ENCODE assay signal across 10 mouse cellular contexts in genomic region chr15:95693759-95694158, GRCm38 (mm10). TPM values are rescaled to one million over a fixed set of nuclear protein-coding genes. Genes with fewer than 3 reads are reported as not detected.
DNase-seq lines count a peak whose midpoint lies in the region; ATAC-seq and TF ChIP-seq lines count a peak whose summit lies in the region.
"Had no signal": no experiment of that assay in that cellular context is flagged by ENCODE, and none has a peak within 500 bp of the region (broad histone marks: within the 10 kb centered on the region; RNA-seq: fewer than 3 reads in every experiment).

No protein-coding gene starts in this region.

- ATAC-seq in kidney, embryonic 15.5 days (replicated peaks; ENCODE audit: low FRiP score): no peak
- no peak for ATAC-seq in Patski
- ATAC-seq: lung, postnatal 0 days had no signal

- peak; percentile 23 to 40 for DNase-seq in kidney, postnatal 25 days
- no peak for DNase-seq in Patski (ENCODE audit: low read depth, low spot score)
- peak; percentile 4 for DNase-seq in cerebellum, adult 9-10 months
- peak; percentile 61 for DNase-seq in left cerebral cortex, postnatal 4 days
- DNase-seq in embryo, embryonic 9.5 days (ENCODE audit: extremely low spot score): no peak
- DNase-seq in thymus, postnatal 4 days: no peak

- H3K27ac ChIP-seq in kidney, embryonic 15.5 days: no peak overlapping the region
- H3K27ac ChIP-seq: stomach, embryonic 15.5 days had no signal

- H3K36me3 ChIP-seq in kidney, embryonic 15.5 days: no peaks in the 10 kb centered on the region
- H3K36me3 ChIP-seq: stomach, embryonic 15.5 days had no signal

- no peak overlapping the region for H3K4me2 ChIP-seq in kidney, embryonic 15.5 days
- H3K4me2 ChIP-seq: heart, embryonic 11.5 days; stomach, embryonic 15.5 days had no signal

- intact Hi-C loops in left cerebral cortex, postnatal 4 days (cut with DNase I): no loop called here

- no peak overlapping the region for H3K9ac ChIP-seq in kidney, embryonic 15.5 days
- H3K9ac ChIP-seq: stomach, embryonic 15.5 days had no signal

- no peaks in the 10 kb centered on the region for H3K27me3 ChIP-seq in kidney, embryonic 15.5 days
- H3K27me3 ChIP-seq in Patski: peaks cover 4% of the 10 kb centered on the region
- H3K27me3 ChIP-seq: stomach, embryonic 15.5 days had no signal

- in situ Hi-C loops in Patski (cut with MboI; ENCODE audit: low pct_unique_long_range_greater_than_20kb): no loop called here

- CTCF ChIA-PET in Patski (lab: Charles Lee): no interaction called here

- H3K4me3 ChIP-seq in kidney, embryonic 15.5 days (replicated peaks): no peak overlapping the region
- H3K4me3 ChIP-seq: stomach, embryonic 15.5 days had no signal

- H3K4me1 ChIP-seq in kidney, embryonic 15.5 days: no peaks in the 10 kb centered on the region
- H3K4me1 ChIP-seq: stomach, embryonic 15.5 days had no signal

- peak; percentile 29 for TF ChIP-seq CTCF in Patski (IDR thresholded peaks at IDR 0.05)

- WGBS in kidney, embryonic 15.5 days: 88% methylated on average over 3 of the region's 3 CpGs

- H3K9me3 ChIP-seq in kidney, embryonic 15.5 days (replicated peaks): no peaks in the 10 kb centered on the region
- H3K9me3 ChIP-seq: stomach, embryonic 15.5 days had no signal

- POLR2A ChIA-PET in Patski (lab: Charles Lee): no interaction called here

RNA-seq across cellular contexts. Expression of gene Dbx2, which starts 38.0 kb away (rescaled TPM):
- polyA plus RNA-seq in kidney, embryonic 15.5 days (2015; fragmentation: Nextera tagmentation; extraction: Ambion mirVana): 0.13 TPM in 2 replicates
- not detected for polyA plus RNA-seq in Patski (2021)
- 1 to 10 TPM; 6.6 to 6.8 TPM for total RNA-seq in left cerebral cortex, postnatal 4 days (2021)
- polyA plus RNA-seq: lung, postnatal 0 days had no signal

Comparison
In these comparisons a context has a peak if more than half of its experiments do, and no peak if none do; other contexts are left out.
1. DNase-seq: peak in kidney, postnatal 25 days (2 of 2), cerebellum, adult 9-10 months (single experiment) and left cerebral cortex, postnatal 4 days (single experiment); none in Patski (single experiment), embryo, embryonic 9.5 days (single experiment) and thymus, postnatal 4 days (single experiment).